Comparison of ENCODE assay signal across 7 mouse cellular contexts in genomic region chr13:28958211-28959067, GRCm38 (mm10). TPM values are rescaled to one million over a fixed set of nuclear protein-coding genes. Genes with fewer than 3 reads are reported as not detected.
DNase-seq lines count a peak whose midpoint lies in the region; ATAC-seq lines count a peak whose summit lies in the region.

No protein-coding gene starts in this region.

- WGBS in intestine, embryonic 16.5 days: under 1% methylated on average over 54 of the region's 54 CpGs
- WGBS in limb, embryonic 12.5 days: under 1% methylated on average over 53 of the region's 54 CpGs
- under 1% methylated on average over 53 of the region's 54 CpGs for whole genome bisulfite sequencing in midbrain, embryonic 13.5 days

- H3K9me3 ChIP-seq in intestine, embryonic 16.5 days (ENCODE audit: control insufficient read depth, low read length): no peaks in the 10 kb centered on the region
- H3K9me3 ChIP-seq in limb, embryonic 12.5 days: no peaks in the 10 kb centered on the region
- H3K9me3 ChIP-seq in midbrain, embryonic 13.5 days: no peaks in the 10 kb centered on the region

- H3K27me3 ChIP-seq in intestine, embryonic 16.5 days (replicated peaks; ENCODE audit: control insufficient read depth, insufficient read depth, low read length): no peaks in the 10 kb centered on the region
- H3K27me3 ChIP-seq in limb, embryonic 12.5 days: no peaks in the 10 kb centered on the region
- H3K27me3 ChIP-seq in midbrain, embryonic 13.5 days: no peaks in the 10 kb centered on the region

- H3K4me2 ChIP-seq in intestine, embryonic 16.5 days (ENCODE audit: low read depth, low read length): peak overlapping the region; percentile 97
- H3K4me2 ChIP-seq in limb, embryonic 12.5 days: peak overlapping the region; percentile 83
- peak overlapping the region; percentile 88 for H3K4me2 ChIP-seq in midbrain, embryonic 13.5 days (replicated peaks)

- peak overlapping the region; percentile 78 for H3K9ac ChIP-seq in intestine, embryonic 16.5 days (ENCODE audit: low read depth, low read length)
- peak overlapping the region; percentile 76 for H3K9ac ChIP-seq in limb, embryonic 12.5 days (replicated peaks)
- peak overlapping the region; percentile 81 for H3K9ac ChIP-seq in midbrain, embryonic 13.5 days (replicated peaks)

- H3K36me3 ChIP-seq in intestine, embryonic 16.5 days (ENCODE audit: control insufficient read depth, insufficient read depth, low read length): no peaks in the 10 kb centered on the region
- H3K36me3 ChIP-seq in limb, embryonic 12.5 days: no peaks in the 10 kb centered on the region
- H3K36me3 ChIP-seq in midbrain, embryonic 13.5 days: no peaks in the 10 kb centered on the region

- peak; percentile 89 for DNase-seq in adrenal gland, adult 2 months
- peak; percentile 89 for DNase-seq in embryo, embryonic 11 days
- peak; percentile 58 to 67 for DNase-seq in gastrocnemius, postnatal 36 days
- DNase-seq in spleen, postnatal 10 days (ENCODE audit: low spot score in 2 of 2): peak; percentile 50 to 67

- H3K4me3 ChIP-seq in intestine, embryonic 16.5 days (ENCODE audit: low read length): peak overlapping the region; percentile 67
- peak overlapping the region; percentile 50 for H3K4me3 ChIP-seq in limb, embryonic 12.5 days (replicated peaks)
- peak overlapping the region; percentile 58 for H3K4me3 ChIP-seq in midbrain, embryonic 13.5 days (replicated peaks)

- 0 out of 2 replicates have a peak, but pooled peaks cover 3% of the 10 kb centered on the region for H3K4me1 ChIP-seq in intestine, embryonic 16.5 days (ENCODE audit: control insufficient read depth, insufficient read depth, low read length)
- H3K4me1 ChIP-seq in limb, embryonic 12.5 days (replicated peaks): peaks cover 14% of the 10 kb centered on the region
- peaks cover 30% of the 10 kb centered on the region for H3K4me1 ChIP-seq in midbrain, embryonic 13.5 days (replicated peaks)

- peak; percentile 67 for ATAC-seq in intestine, embryonic 16.5 days
- ATAC-seq in limb, embryonic 12.5 days (ENCODE audit: insufficient number of reproducible peaks, insufficient read depth, low FRiP score, low TSS enrichment, low read depth): peak; percentile 73
- ATAC-seq in midbrain, embryonic 13.5 days: peak; percentile 66

- intact Hi-C loops in gastrocnemius, postnatal 36 days (cut with DNase I): loop anchor here (2.0 kb wide), 1 partner anchor 876 kb away; no protein-coding TSS in a partner anchor

- H3K27ac ChIP-seq in intestine, embryonic 16.5 days (ENCODE audit: low read length): peak overlapping the region; percentile 95
- H3K27ac ChIP-seq in limb, embryonic 12.5 days: peak overlapping the region; percentile 92
- peak overlapping the region; percentile 96 for H3K27ac ChIP-seq in midbrain, embryonic 13.5 days

RNA-seq across cellular contexts. Expression of gene Sox4, which starts 4.9 kb away (rescaled TPM):
- 10 to 100 TPM; 14.3 to 27.9 TPM for total RNA-seq in adrenal gland, adult 2 months (2021)
- polyA plus RNA-seq in adrenal gland, adult 2 months (2012; rRNA removed): 39.9 and 45.9 TPM in 2 replicates
- 1 to 10 TPM; 4.1 to 4.3 TPM for total RNA-seq in gastrocnemius, postnatal 36 days (2021)
- polyA plus RNA-seq in intestine, embryonic 16.5 days (2015; fragmentation: Nextera tagmentation; extraction: Ambion mirVana): 7.8 and 13.6 TPM in 2 replicates
- 131 and 135 TPM in 2 replicates for polyA plus RNA-seq in limb, embryonic 12.5 days (2016; fragmentation: Nextera tagmentation; extraction: Ambion mirVana)
- 193 and 239 TPM in 2 replicates for polyA plus RNA-seq in midbrain, embryonic 13.5 days (2015; fragmentation: Nextera tagmentation; extraction: Ambion mirVana)

Comparison
In these comparisons a context has a peak if more than half of its experiments do, and no peak if none do; other contexts are left out.
1. Peak in every context shown above with its lines: DNase-seq, ATAC-seq, H3K4me3 ChIP-seq and H3K27ac ChIP-seq.